Mouse (Mus musculus): Measurements from ENCODE around the gene Clrn3. TPM values are rescaled to one million over a fixed set of nuclear protein-coding genes. Genes with fewer than 3 reads are reported as not detected.
A peak's percentile ranks its signal among the peaks of the same experiment; 100 is the strongest.

Gene Clrn3
- polyA plus RNA-seq, 1 experiment from 2014 or later = not detected

DNA sequence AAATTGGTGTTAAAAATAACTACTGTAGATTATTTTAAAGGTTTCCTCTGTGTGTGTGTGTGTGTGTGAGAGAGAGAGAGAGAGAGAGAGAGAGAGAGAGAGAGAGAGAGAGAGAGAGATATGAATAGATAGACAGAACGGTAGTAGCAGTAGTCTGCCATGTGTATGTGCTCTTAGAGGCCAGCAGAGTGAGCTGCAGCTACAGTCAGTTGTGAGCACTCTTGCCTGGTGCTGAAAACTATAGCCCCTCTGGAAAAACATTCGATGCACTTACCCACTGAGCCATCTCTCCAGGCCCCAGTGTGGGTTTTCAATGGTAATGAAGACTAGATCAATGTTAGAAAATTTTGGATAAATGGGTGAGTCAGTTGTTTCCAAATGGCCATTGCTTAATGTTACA lies 29.1 kb downstream of the Clrn3 start:
- Histone ChIP-seq H3K36me3 (no peaks in the 10 kb centered on the region), H3K9ac (no peak overlapping the region), H3K4me2 (replicated peaks) (no peak overlapping the region), H3K9me3 (replicated peaks) (no peaks in the 10 kb centered on the region), H3K4me3 (no peak overlapping the region), H3K4me1 (no peaks in the 10 kb centered on the region), H3K27me3 (no peaks in the 10 kb centered on the region), H3K27ac (no peak overlapping the region)
- ATAC-seq (ENCODE audit: low FRiP score) = no peak
- WGBS = 49% methylated on average over 2 of the region's 2 CpGs

DNA sequence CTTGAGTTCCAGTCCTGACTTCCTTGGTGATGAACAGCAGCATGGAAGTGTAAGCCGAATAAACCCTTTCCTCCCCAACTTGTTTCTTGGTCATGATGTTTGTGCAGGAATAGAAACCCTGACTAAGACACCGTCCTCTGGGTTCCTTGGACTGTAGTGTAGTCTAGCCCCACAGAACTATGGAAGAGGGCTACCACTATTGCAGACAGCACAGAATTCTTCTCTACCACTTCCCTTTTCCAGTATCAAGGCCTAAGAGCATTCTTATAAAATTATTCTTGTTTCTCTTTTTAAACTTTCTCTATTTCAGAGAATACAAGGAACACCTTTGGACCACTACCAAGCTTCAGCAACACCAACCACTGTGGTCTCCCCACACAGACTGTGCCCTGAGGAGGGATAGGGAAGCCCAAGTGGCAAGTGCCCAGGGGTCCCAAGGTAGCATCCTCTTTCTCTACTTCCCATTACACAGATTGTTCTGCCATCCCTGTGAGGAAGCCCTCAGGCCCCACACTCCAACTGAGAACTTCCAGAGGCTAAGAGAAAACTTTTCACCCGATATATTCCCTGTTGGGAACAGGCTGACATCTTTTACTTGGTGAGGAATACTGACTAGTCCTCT lies 29.8 kb downstream of the Clrn3 start:
- Histone ChIP-seq H3K27ac (no peak overlapping the region), H3K4me3 (no peak overlapping the region), H3K4me2 (replicated peaks) (no peak overlapping the region), H3K27me3 (no peaks in the 10 kb centered on the region), H3K9me3 (replicated peaks) (no peaks in the 10 kb centered on the region), H3K9ac (no peak overlapping the region), H3K36me3 (no peaks in the 10 kb centered on the region), H3K4me1 (no peaks in the 10 kb centered on the region)
- WGBS = 92% methylated on average over 3 of the region's 3 CpGs
- no peak for ATAC-seq (ENCODE audit: low FRiP score)

DNA sequence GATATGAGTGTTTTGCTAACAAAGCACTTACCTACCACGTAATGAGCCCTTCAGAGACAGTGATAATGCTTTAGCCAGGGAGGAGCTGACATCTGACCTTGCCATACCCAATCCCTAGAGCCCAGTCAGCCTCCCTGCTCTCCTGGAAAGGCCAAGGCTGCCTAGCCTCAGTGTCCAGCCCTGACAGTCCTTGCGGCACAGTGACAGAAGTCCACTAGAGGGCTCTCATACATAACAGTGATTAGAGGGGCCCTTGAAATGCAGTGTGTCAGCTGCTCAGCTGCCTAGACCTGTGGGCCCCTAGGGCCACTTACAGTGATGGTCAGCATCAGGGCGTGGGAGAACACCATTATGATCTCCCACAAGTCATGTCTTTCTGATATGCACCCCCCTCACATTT lies 33.2 kb downstream of the Clrn3 start:
- WGBS = 50% methylated on average over 3 of the region's 3 CpGs
- Histone ChIP-seq H3K4me3 (no peak overlapping the region), H3K27ac (no peak overlapping the region), H3K4me2 (replicated peaks) (no peak overlapping the region), H3K9me3 (replicated peaks) (no peaks in the 10 kb centered on the region), H3K4me1 (no peaks in the 10 kb centered on the region), H3K9ac (no peak overlapping the region), H3K36me3 (no peaks in the 10 kb centered on the region), H3K27me3 (no peaks in the 10 kb centered on the region)
- no peak for ATAC-seq (ENCODE audit: low FRiP score)

DNA sequence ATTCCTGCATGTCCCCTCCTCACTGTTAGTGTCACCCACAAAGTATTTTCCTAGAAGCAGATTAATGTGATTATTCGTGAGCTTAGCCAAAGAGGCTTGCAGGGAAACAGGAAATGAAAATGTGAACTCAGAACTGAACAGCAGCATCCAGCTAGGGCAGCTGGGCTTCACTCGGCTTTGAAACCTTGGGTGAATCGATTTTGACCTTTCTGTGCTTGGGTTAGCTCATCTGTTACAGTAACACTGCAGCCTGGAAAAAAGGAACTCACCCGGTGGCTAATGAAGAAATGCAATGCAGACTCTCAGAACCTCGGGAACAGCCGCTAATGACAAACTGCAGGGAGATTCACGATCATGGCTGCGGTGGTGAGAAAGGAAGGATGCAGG lies 38.0 kb downstream of the Clrn3 start:
- H3K9me3 ChIP-seq (replicated peaks) = no peaks in the 10 kb centered on the region
- WGBS = 75% methylated on average over 8 of the region's 8 CpGs
- H3K36me3 ChIP-seq = no peaks in the 10 kb centered on the region
- H3K4me3 ChIP-seq = no peak overlapping the region
- H3K27ac ChIP-seq = no peak overlapping the region
- no peak overlapping the region for H3K9ac ChIP-seq
- peaks cover 8% of the 10 kb centered on the region for H3K4me1 ChIP-seq
- peaks cover 15% of the 10 kb centered on the region for H3K27me3 ChIP-seq
- no peak for ATAC-seq (ENCODE audit: low FRiP score)
- H3K4me2 ChIP-seq (replicated peaks) = no peak overlapping the region

DNA sequence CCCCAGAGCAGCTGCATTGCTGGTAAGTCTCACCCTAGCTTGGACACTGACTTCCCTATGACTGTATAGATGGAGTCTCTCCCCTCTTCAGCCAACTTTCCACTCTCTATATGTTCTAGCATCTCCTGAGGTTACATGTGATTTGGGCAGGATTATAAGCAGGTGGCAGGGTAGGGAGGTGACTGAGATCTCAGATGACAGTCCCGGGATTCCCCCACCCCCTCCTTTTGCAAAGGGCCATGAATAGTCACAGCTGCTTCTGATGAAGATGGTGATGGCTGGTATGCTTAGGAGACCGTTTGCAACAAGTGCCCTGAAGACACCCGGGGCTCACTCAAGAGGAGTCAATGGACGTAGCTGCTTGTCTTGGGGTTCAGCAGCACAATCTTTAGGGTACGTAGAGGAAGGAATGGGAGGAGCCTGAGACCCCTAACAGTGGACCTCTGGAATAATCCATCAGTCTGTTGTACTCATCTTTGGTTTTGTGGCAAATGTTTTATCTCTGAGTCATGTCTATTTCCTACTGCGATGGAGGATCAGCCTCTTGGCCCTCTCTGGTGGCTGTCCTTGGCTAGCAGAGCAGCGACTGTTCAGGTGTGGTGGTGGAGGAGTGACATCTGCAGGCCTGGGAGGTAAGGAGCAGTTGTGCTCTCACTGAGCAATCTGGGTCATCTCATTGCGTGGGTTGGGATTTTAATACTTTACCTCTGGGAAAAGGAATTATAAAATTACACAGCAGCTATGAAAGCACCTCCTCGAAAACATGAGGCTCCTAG lies 38.5 kb downstream of the Clrn3 start:
- no peak overlapping the region for H3K9ac ChIP-seq
- 83% methylated on average over 9 of the region's 9 CpGs for WGBS
- no peak for ATAC-seq (ENCODE audit: low FRiP score)
- H3K27me3 ChIP-seq = peaks cover 15% of the 10 kb centered on the region
- H3K27ac ChIP-seq = no peak overlapping the region
- peaks cover 14% of the 10 kb centered on the region for H3K4me1 ChIP-seq
- no peaks in the 10 kb centered on the region for H3K9me3 ChIP-seq (replicated peaks)
- H3K4me2 ChIP-seq (replicated peaks) = no peak overlapping the region
- no peak overlapping the region for H3K4me3 ChIP-seq
- H3K36me3 ChIP-seq = no peaks in the 10 kb centered on the region

DNA sequence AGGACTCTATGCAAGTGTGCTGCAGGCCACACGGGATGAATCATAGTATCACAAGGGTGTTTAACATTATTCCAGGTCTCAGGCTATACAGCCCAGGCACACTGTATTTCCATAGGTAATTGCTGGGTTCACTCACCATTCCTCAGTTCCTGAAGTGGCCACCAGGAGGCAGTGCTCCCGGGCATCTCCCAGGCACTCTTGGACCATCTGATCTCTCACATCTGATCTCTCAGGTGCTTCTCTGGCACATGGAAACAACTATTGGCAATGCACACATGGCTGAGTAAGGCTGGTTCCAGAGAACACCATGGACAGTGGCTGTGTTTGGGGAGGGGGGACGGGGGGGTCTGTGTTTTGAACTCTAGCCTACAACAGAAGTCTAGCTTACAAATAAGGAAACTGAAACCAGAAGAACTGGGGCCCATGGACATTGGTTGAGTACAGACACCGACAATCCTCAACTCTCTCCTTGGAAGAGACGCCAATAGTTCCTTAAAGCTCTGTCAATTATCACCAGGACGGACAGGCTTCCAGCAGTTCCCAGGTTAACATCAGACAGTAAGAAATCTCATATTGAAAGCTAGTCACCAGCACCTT lies 40.1 kb downstream of the Clrn3 start:
- no peaks in the 10 kb centered on the region for H3K36me3 ChIP-seq
- no peak for ATAC-seq (ENCODE audit: low FRiP score)
- no peak overlapping the region for H3K4me2 ChIP-seq (replicated peaks)
- H3K4me1 ChIP-seq = peaks cover 15% of the 10 kb centered on the region
- H3K9ac ChIP-seq = no peak overlapping the region
- no peak overlapping the region for H3K4me3 ChIP-seq
- peaks cover 24% of the 10 kb centered on the region for H3K27me3 ChIP-seq
- WGBS = 76% methylated on average over 6 of the region's 6 CpGs
- H3K27ac ChIP-seq = no peak overlapping the region
- no peaks in the 10 kb centered on the region for H3K9me3 ChIP-seq (replicated peaks)

DNA sequence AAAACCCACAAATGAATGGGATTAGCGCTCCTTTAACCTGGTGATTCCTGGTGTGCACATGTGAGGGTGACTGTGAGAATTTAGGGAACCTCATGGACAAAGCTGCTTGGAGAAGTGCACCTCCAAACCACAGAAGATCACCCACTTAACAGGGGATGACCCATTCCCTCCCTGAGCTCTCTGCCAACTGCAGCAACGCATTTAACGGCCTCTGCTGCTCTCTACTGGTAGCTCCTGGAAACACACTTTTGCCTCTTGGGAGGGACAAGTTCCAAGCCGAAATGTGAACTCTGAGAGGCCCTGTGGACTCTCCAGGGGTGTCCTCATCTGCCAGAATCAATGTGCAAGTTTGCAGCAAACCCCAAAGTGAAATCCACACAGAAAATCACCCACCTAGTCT lies 41.0 kb downstream of the Clrn3 start:
- Histone ChIP-seq H3K27ac (no peak overlapping the region), H3K9ac (no peak overlapping the region), H3K9me3 (replicated peaks) (no peaks in the 10 kb centered on the region), H3K4me1 (peaks cover 15% of the 10 kb centered on the region), H3K4me2 (replicated peaks) (no peak overlapping the region), H3K4me3 (no peak overlapping the region), H3K27me3 (peaks cover 28% of the 10 kb centered on the region), H3K36me3 (no peaks in the 10 kb centered on the region)
- 0 out of 2 replicates have a peak, but pooled peaks have one; percentile 33 for ATAC-seq (ENCODE audit: low FRiP score)
- 20% methylated on average over 4 of the region's 4 CpGs for WGBS

DNA sequence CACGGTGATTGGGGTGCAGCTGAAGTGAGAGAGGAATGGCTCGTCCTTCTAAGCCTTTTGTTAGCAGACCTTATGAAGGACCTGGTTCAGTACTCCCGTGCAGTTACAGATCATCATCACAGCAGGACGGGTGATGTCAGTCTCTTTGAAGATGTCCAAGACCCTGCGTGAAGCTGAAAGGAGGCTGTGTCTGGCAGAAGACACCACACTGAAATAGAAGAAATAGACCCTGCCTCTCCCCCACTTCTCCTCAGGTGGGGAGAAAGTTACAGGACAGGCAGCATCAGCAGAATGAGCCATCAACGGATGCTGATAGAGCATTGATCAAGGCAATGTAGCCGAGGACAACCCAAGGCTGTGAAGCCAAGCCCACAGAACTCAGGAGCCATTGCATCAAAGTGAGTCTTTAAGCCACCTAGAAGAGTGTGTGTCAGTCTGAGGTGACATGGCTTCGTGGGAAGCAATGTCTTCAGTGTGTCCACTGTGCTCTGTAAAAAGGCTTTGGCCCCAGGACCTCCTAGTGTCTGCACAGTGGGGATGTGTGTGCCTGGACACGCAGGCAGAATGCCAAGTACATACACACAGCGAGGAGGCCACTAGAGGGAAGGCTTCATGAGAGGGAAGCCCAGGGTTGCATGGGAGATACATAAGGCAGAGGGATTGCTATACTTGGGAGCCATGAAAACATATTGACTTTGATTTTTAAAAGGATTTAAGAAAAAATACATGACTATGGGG lies 41.6 kb downstream of the Clrn3 start:
- no peak overlapping the region for H3K9ac ChIP-seq
- peaks cover 15% of the 10 kb centered on the region for H3K4me1 ChIP-seq
- H3K27ac ChIP-seq = no peak overlapping the region
- WGBS = 46% methylated on average over 10 of the region's 10 CpGs
- H3K9me3 ChIP-seq (replicated peaks) = no peaks in the 10 kb centered on the region
- peaks cover 28% of the 10 kb centered on the region for H3K27me3 ChIP-seq
- ATAC-seq (ENCODE audit: low FRiP score) = no peak
- H3K36me3 ChIP-seq = no peaks in the 10 kb centered on the region
- no peak overlapping the region for H3K4me2 ChIP-seq (replicated peaks)
- no peak overlapping the region for H3K4me3 ChIP-seq

DNA sequence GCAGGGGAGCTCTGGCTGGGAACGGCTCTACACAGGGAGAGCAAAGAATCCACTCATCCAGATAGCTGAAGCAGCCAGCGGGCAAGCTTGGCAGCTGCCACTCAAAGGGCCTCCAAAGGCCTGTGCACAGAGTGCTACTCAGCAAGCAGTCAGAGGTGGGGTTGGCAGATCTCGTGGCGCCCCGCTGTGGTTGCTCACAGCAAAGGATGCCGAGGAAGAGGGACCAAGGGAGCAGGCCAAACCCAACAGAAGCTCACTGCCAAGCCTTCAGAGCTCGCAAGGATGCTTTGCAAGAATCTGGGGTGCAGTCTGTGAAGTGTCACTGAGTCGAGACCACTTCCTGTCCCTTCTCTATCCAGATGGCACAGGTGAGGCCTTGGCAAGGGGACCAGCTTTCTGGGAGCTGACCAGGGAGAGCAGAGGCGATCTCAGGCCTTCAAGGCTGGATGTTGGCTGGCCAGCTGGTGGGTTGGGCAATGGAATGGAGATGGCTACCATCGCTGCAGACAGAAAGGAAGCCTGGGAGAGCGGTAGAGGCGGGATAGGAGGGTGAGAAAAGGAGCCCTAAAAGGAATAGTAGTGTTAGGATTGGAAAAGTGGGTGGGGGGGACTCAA lies 42.6 kb downstream of the Clrn3 start:
- WGBS = 18% methylated on average over 12 of the region's 12 CpGs
- Histone ChIP-seq H3K36me3 (no peaks in the 10 kb centered on the region), H3K27ac (no peak overlapping the region), H3K4me3 (no peak overlapping the region), H3K4me1 (peaks cover 15% of the 10 kb centered on the region), H3K4me2 (replicated peaks) (peak overlapping the region; percentile 17; the same call in 1 of the 2 replicates), H3K9me3 (replicated peaks) (no peaks in the 10 kb centered on the region), H3K27me3 (peaks cover 33% of the 10 kb centered on the region), H3K9ac (no peak overlapping the region)
- peak; percentile 87 for ATAC-seq (ENCODE audit: low FRiP score)

DNA sequence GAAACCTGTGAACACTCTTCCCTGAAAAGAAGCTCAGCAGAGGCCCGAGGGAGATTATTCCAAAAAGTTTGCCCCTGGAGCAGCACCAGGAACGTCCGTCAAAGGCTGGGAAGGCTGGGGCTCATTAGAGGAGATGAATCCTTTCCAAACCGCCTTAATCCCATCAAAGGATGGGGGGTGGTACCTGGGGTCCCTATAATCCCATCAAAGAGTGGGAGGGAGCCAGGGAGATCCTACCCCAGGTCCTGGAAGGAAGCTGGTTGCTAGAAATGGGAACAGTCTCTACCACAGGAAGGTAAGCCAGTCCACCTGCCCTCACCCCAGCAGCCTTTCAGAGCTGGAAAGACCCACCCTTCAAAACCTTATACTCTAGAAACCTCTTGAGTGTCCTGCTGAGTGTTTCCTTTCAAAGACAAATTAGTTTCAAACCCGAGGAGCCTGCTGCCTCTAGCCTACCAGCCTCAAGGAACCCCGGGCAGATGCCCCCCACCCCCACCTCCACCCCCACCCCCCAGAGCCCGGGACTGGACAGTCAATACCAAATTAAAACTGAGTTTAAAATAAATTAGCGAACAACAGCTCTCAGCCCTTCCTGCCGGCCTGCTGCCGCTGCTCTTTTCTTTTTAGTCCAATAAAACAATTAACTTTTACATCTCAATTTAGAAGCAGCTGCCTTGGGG lies 43.2 kb downstream of the Clrn3 start:
- Histone ChIP-seq H3K27ac (no peak overlapping the region), H3K9ac (no peak overlapping the region)

DNA sequence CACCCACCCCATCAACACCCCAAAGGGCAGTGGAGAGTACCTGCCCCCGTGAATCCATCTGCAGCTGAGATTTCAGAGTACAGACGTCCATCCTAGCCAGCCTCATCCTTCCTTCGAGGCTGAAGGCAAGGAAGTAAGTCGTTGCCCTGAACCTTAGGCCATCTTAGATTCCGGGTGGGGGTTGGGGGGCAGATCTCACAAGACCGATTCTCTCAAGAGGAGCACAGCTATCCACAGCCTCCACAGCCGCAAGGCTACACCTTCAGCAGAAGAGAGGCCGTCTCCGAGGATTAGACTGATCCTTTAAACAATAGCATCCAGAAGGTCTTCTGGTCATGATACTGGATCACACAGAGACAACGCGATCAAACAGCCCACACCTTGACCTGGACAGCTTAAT lies 44.1 kb downstream of the Clrn3 start:
- H3K27ac ChIP-seq = no peak overlapping the region
- no peak for ATAC-seq (ENCODE audit: low FRiP score)
- peaks cover 38% of the 10 kb centered on the region for H3K27me3 ChIP-seq

More for the DNA sequence above, 43.2 kb downstream of the Clrn3 start:
- H3K4me3 ChIP-seq = no peak overlapping the region
- peaks cover 15% of the 10 kb centered on the region for H3K4me1 ChIP-seq
- 7% methylated on average over 10 of the region's 10 CpGs for WGBS
- H3K4me2 ChIP-seq (replicated peaks) = peak overlapping the region; percentile 17; the same call in 1 of the 2 replicates
- ATAC-seq (ENCODE audit: low FRiP score) = peak; percentile 47
- peaks cover 38% of the 10 kb centered on the region for H3K27me3 ChIP-seq
- no peaks in the 10 kb centered on the region for H3K36me3 ChIP-seq
- H3K9me3 ChIP-seq (replicated peaks) = no peaks in the 10 kb centered on the region

More for the DNA sequence above, 44.1 kb downstream of the Clrn3 start:
- Histone ChIP-seq H3K9me3 (replicated peaks) (no peaks in the 10 kb centered on the region), H3K4me1 (peaks cover 24% of the 10 kb centered on the region), H3K4me2 (replicated peaks) (no peak overlapping the region), H3K36me3 (no peaks in the 10 kb centered on the region), H3K9ac (no peak overlapping the region), H3K4me3 (no peak overlapping the region)
- 56% methylated on average over 11 of the region's 11 CpGs for WGBS

All from hindbrain, embryonic 12.5 days (tissue).